Mouse (Mus musculus): Measurements from ENCODE around the gene Mak.

DNA sequence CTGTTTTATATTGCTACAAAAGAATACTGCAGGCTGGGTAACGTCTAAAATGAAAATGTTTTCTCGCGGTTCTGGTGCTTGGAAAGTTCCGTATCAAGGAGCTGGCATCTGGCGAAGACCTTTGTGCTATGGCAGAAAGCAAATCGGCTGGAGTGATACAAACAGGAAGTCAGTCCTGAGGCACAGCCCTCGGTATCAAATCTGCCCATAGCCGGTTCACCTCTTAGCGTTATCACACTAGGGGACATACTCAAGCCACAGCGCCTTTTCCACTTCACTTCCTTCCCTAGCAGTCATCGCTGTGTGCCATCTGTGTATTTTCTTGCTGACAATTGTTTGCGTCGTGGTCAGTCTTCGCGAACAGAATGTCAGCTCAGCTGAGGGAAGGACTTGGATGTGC, 18.8 kb upstream of the Mak start:
- TF ChIP-seq CTCF (IDR thresholded peaks at IDR 0.05; ENCODE audit: insufficient read depth, low read length) (no peak), POLR2A (IDR thresholded peaks at IDR 0.05; ENCODE audit: borderline replicate concordance, extremely low read depth, low read depth, low read length) (no peak)

Data from lung, adult 2 months (tissue).